Mouse (Mus musculus) midbrain, embryonic 14.5 days (tissue): Measurements from ENCODE around the gene Mkrn1. TPM values are rescaled to one million over a fixed set of nuclear protein-coding genes. Genes with fewer than 3 reads are reported as not detected.

Source experiments
- ATAC-seq: fragments of 200-750 bp; cut with Nextera tagmentation; 2 replicates; pipeline ENCODE4 v1.8.0; 2017; ENCODE audit warnings: moderate number of reproducible peaks, moderate library complexity; ENCODE audit not compliant: low FRiP score, low TSS enrichment
- DNase-seq: peaks from one replicate; pipeline ENCODE4 v3.0.0-alpha.2; 2015
- H3K27ac ChIP-seq: fragments of 300-500 bp; sonication (generic); replicated peaks from 2 replicates; pipeline ENCODE4 v1.5.1; 2014; ENCODE audit warnings: mild to moderate bottlenecking, low read depth, low read length, moderate library complexity
- H3K27me3 ChIP-seq: fragments of 300-500 bp; sonication (generic); 2 replicates; pipeline ENCODE4 v1.6.1; 2014; ENCODE audit warnings: low read length, control low read depth, mixed read lengths; ENCODE audit not compliant: control insufficient read depth, insufficient read depth
- H3K36me3 ChIP-seq: fragments of 300-500 bp; sonication (generic); 2 replicates; pipeline ENCODE4 v1.6.1; 2014; ENCODE audit warnings: low read length, control low read depth; ENCODE audit not compliant: control insufficient read depth, insufficient read depth
- H3K4me1 ChIP-seq: fragments of 300-500 bp; sonication (generic); 2 replicates; pipeline ENCODE4 v1.6.1; 2014; ENCODE audit warnings: mild to moderate bottlenecking, antibody characterized with exemption, low read length, control low read depth; ENCODE audit not compliant: control insufficient read depth, insufficient read depth
- H3K4me2 ChIP-seq: fragments of 300-500 bp; sonication (generic); 2 replicates; pipeline ENCODE4 v1.6.1; 2014; ENCODE audit warnings: mild to moderate bottlenecking, low read length, moderate library complexity
- H3K4me3 ChIP-seq: fragments of 300-500 bp; sonication (generic); replicated peaks from 2 replicates; pipeline ENCODE4 v1.5.1; 2014; ENCODE audit warnings: low read depth, low read length
- H3K9ac ChIP-seq: fragments of 300-500 bp; sonication (generic); replicated peaks from 2 replicates; pipeline ENCODE4 v1.6.1; 2014; ENCODE audit warnings: mild to moderate bottlenecking, low read length, moderate library complexity
- H3K9me3 ChIP-seq: fragments of 300-500 bp; sonication (generic); 2 replicates; pipeline ENCODE4 v1.6.1; 2016; ENCODE audit warnings: low read length, control low read depth, mixed read lengths; ENCODE audit not compliant: control insufficient read depth
- WGBS: fragments of 180-500 bp; shearing (Covaris S2); extraction: QIAGEN DNeasy Blood & Tissue Kit; methylation state at CpG from one replicate; pipeline ENCODE4 v1.1.7; 2014; 5-methylcytosine and 5-hydroxymethylcytosine counted together
- polyA plus RNA-seq: library from polyadenylated mRNA; unstranded; fragments of >200 nt; fragmentation: Nextera tagmentation; extraction: Ambion mirVana; gene quantifications from 2 replicates; pipeline ENCODE4 v1.2.1, GENCODE M21; 2014

The Mkrn1 gene
- polyA plus RNA-seq, 1 experiment from 2014 or later: 294 TPM

DNA sequence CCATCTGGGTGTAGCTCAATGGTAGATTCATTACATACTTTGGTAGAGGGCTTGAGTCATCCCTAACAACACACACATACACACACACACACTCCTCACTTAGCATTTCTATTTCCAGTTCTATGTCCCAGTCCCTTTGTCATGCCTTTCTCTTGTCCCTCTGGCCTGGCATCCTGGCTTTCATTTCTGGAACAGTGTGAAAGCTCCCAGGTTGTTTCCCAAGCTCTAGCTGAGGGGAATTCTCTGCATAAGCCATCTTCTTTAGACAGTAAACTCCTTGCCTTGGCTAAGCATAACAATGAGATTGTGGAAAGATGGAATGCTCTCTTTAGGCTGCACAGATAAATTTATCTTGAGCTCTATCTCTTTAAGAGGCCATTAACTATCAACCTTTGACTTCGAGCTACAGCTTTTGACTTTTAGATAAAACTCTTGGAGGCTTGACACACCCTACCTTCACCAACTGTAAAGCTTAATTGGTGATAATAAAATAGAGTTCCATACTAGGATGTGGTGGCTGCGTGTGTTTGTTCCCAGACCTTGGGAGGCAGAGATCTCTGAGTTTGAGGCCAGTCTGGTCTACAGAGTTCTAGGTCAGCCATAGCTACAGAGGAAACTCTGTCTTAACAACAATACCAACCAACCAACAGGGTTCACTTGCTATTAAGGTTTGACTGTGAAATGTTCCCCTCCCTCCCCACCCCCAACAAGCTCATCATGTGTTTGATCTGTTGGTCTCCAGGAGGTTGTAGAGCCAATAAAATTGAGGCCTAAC lies 14.0 kb upstream of the Mkrn1 start:
- no peak for ATAC-seq
- 89% methylated on average over 2 of the region's 2 CpGs for WGBS

DNA sequence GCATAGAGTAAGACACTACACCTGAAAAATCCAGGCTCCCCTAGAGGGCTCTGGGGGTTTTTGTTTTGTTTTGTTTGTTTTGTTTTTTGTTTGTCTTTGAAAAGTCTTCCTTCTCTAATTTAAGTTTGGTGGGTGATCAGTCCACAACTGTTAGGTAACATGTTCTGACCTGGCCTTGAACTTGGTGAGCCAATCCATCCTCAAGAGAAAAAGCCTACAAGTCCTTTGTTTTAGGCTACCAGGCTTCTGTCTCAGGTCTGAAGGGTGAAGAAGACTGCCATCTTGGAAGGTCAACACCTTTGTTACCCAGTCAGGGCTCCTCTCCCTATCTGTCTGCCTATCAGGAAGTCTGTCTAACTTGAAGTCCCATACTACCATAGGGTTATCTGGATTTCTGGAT lies 13.4 kb upstream of the Mkrn1 start:
- H3K4me2 ChIP-seq: no peak overlapping the region
- no peaks in the 10 kb centered on the region for H3K36me3 ChIP-seq
- ATAC-seq: no peak
- no peak overlapping the region for H3K27ac ChIP-seq
- no peak overlapping the region for H3K9ac ChIP-seq
- no peak for DNase-seq
- no peaks in the 10 kb centered on the region for H3K9me3 ChIP-seq
- no peak overlapping the region for H3K4me3 ChIP-seq
- H3K27me3 ChIP-seq: no peaks in the 10 kb centered on the region
- H3K4me1 ChIP-seq: no peaks in the 10 kb centered on the region

More for the DNA sequence above, 14.0 kb upstream of the Mkrn1 start:
- Histone ChIP-seq H3K27me3 (no peaks in the 10 kb centered on the region), H3K4me3 (no peak overlapping the region), H3K9me3 (no peaks in the 10 kb centered on the region), H3K27ac (no peak overlapping the region), H3K4me2 (no peak overlapping the region), H3K36me3 (no peaks in the 10 kb centered on the region), H3K9ac (no peak overlapping the region), H3K4me1 (no peaks in the 10 kb centered on the region)
- no peak for DNase-seq

DNA sequence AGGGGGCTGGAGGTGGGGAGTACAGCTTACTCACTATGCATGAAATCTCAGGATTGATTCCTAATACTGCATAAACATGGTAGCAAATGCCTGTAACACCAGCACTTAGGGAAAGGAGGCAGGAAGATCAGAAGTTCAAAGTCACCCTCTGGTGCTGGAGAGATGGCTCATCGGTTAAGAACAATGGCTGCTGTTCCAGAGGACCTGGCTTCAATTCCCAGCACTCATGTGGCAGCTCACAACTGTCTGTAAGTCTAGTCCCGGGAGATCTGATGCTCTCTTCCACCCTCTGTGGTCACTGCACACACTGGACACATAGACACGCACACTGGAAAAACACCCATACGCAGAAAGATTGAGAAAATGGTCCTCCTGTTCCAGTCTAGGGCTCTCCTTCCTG lies 12.9 kb upstream of the Mkrn1 start:
- H3K27me3 ChIP-seq: no peaks in the 10 kb centered on the region
- no peaks in the 10 kb centered on the region for H3K36me3 ChIP-seq
- no peak overlapping the region for H3K9ac ChIP-seq
- ATAC-seq (no peak), DNase-seq (no peak)
- H3K9me3 ChIP-seq: no peaks in the 10 kb centered on the region
- H3K4me1 ChIP-seq: no peaks in the 10 kb centered on the region
- H3K4me3 ChIP-seq: no peak overlapping the region
- no peak overlapping the region for H3K4me2 ChIP-seq
- 89% methylated on average over 4 of the region's 4 CpGs for WGBS
- no peak overlapping the region for H3K27ac ChIP-seq

DNA sequence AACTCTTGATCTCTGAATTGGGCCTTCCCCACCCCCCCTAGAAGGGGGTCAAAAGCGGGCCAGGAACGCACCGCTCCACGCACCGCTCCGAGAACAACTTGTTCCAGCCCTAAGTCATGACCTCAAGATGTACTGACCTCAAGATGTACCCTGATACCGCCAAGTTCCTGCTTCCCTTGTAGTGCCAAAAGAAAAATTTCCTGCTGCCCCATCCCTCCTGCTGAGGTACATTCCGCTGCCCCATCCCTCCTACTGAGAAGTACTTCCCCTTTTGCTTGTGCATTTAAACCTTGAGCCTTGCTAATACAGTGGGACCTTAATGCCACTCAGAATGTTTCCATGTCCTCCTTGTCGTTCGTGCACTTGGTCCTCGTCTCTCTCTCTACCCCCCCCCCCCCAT lies 10.5 kb upstream of the Mkrn1 start:
- ATAC-seq: no peak
- H3K9me3 ChIP-seq: no peaks in the 10 kb centered on the region

DNA sequence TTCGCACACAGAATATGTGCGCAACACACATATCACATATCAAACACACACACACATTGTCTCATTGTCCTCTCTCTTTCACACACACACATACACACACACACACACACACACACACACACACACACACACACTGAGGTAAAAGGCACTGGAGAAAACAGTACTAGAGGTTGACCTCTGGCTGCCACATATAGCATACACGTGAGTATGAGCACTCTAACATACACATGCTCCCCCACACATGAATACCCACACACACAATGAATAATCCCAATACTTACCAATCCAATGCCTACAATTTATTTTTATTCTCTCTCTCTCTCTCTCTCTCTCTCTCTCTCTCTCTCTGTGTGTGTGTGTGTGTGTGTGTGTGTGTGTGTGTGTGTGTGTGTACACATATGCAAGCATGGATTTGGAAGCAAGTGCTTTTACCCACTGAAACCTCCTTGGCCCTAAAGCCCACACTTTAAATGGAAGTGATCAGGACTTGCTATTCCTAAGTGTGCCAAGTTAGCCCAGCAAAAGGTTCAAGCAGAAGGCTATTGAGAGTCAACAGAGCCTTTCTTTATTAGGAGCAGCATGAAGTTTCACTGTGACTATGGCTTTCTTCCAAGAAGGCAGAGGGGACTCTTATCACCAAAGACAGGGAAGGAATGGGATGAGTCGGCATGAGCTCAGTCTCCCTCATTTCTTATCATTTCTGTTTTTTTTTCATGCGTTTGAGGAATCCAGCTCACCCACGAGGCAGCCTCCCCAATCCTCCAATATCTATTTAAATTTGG lies 8.9 kb upstream of the Mkrn1 start:
- ATAC-seq (no peak), DNase-seq (no peak)
- WGBS: 84% methylated on average over 6 of the region's 6 CpGs
- Histone ChIP-seq H3K27ac (no peak overlapping the region), H3K9ac (no peak overlapping the region), H3K9me3 (no peaks in the 10 kb centered on the region), H3K27me3 (no peaks in the 10 kb centered on the region), H3K4me3 (no peak overlapping the region), H3K36me3 (no peaks in the 10 kb centered on the region), H3K4me1 (no peaks in the 10 kb centered on the region), H3K4me2 (no peak overlapping the region)

More for the DNA sequence above, 10.5 kb upstream of the Mkrn1 start:
- Histone ChIP-seq H3K4me1 (no peaks in the 10 kb centered on the region), H3K27ac (no peak overlapping the region), H3K9ac (no peak overlapping the region), H3K36me3 (no peaks in the 10 kb centered on the region), H3K4me3 (no peak overlapping the region), H3K27me3 (no peaks in the 10 kb centered on the region), H3K4me2 (no peak overlapping the region)
- 74% methylated on average over 11 of the region's 11 CpGs for WGBS
- no peak for DNase-seq

DNA sequence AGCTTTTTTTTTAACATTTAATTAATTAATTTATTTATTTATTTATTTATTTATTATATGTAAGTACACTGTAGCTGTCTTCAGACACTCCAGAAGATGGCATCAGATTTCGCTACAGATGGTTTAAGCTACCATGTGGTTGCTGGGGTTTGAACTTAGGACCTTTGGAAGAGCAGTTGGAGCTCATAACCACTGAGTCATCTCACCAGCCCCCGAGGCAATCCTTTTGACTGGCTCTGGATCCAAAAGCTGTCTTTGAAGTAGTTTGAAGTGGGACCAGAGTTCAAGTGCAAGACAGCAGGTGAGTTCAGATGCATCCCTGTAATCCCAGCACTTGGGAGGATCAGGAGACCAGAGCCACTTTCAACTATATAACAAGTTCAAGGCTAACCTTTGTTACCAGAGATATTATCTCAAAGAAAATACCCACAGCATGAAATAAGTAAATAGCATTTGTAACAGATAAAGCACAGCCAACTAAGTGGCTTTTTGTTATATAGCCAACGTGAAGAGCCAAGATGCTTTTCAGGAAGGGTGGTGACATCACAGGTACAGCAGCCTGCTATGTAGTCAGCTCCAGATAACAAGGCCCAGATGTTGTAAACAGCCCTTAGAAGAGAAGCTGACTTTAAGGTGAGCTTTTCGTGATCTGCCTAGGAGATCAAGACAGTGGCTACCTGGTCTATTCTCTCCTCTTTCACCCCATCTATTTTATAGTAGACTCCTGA lies 7.2 kb upstream of the Mkrn1 start:
- Histone ChIP-seq H3K4me2 (no peak overlapping the region), H3K4me1 (no peaks in the 10 kb centered on the region), H3K4me3 (no peak overlapping the region), H3K36me3 (no peaks in the 10 kb centered on the region), H3K9me3 (no peaks in the 10 kb centered on the region), H3K27ac (no peak overlapping the region), H3K9ac (no peak overlapping the region), H3K27me3 (no peaks in the 10 kb centered on the region)
- 83% methylated on average over 4 of the region's 4 CpGs for WGBS
- ATAC-seq (no peak), DNase-seq (no peak)

DNA sequence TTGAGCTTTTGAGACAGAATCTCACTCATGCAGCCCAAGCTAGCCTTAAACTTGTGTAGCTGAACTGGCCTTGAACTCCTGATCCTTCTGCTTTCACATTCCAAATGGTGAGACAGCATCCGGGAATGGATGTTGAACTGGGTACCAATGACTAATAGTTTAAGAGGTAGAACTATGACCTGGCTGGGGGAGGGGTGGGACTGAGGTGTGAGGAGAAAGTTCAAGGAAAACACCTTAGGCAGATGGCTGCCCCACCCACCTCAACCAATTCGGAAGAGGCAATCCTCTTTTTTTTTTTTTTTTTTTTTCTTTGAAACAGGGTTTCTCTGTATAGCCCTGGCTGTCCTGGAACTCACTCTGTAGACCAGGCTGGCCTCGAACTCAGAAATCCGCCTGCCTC lies 6.5 kb upstream of the Mkrn1 start:
- ATAC-seq (no peak), DNase-seq (no peak)
- H3K9me3 ChIP-seq: no peaks in the 10 kb centered on the region
- no peaks in the 10 kb centered on the region for H3K36me3 ChIP-seq
- H3K4me1 ChIP-seq: no peaks in the 10 kb centered on the region
- WGBS: 90% methylated on average over 4 of the region's 4 CpGs
- H3K27ac ChIP-seq: no peak overlapping the region
- H3K9ac ChIP-seq: no peak overlapping the region
- no peak overlapping the region for H3K4me3 ChIP-seq
- H3K27me3 ChIP-seq: no peaks in the 10 kb centered on the region
- no peak overlapping the region for H3K4me2 ChIP-seq

DNA sequence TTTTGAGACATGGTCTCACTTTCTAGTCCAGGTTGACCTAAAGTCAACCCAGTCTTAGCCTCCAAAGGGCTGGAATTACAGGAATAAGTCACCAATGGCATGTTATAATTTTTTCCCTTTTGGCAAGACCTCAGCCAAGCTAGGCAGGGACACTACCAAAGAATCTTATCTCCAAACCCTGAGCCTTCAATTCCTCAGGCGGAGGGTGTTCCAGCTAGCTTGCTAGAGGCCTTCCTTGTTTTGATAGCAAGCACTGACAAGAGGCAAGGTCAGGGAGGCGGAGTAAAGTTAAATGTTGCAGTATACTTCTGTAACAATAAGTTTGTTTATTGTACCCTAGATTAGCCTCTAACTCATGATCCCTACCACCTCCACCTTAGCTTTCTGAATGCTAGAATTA lies 4.9 kb upstream of the Mkrn1 start:
- no peaks in the 10 kb centered on the region for H3K9me3 ChIP-seq
- WGBS: 90% methylated on average over 2 of the region's 2 CpGs
- H3K36me3 ChIP-seq: no peaks in the 10 kb centered on the region
- H3K4me3 ChIP-seq: no peak overlapping the region
- no peak overlapping the region for H3K9ac ChIP-seq
- H3K4me1 ChIP-seq: no peaks in the 10 kb centered on the region
- H3K4me2 ChIP-seq: no peak overlapping the region
- ATAC-seq (no peak), DNase-seq (no peak)
- no peak overlapping the region for H3K27ac ChIP-seq
- H3K27me3 ChIP-seq: no peaks in the 10 kb centered on the region
